Mouse (Mus musculus) right cerebral cortex, postnatal 25 days (tissue): ENCODE measurements around the gene Rsph3a.

ENCODE experiments used
- DNase-seq: peaks from one replicate; pipeline ENCODE4 v3.0.0; 2022

Gene Rsph3a

DNA sequence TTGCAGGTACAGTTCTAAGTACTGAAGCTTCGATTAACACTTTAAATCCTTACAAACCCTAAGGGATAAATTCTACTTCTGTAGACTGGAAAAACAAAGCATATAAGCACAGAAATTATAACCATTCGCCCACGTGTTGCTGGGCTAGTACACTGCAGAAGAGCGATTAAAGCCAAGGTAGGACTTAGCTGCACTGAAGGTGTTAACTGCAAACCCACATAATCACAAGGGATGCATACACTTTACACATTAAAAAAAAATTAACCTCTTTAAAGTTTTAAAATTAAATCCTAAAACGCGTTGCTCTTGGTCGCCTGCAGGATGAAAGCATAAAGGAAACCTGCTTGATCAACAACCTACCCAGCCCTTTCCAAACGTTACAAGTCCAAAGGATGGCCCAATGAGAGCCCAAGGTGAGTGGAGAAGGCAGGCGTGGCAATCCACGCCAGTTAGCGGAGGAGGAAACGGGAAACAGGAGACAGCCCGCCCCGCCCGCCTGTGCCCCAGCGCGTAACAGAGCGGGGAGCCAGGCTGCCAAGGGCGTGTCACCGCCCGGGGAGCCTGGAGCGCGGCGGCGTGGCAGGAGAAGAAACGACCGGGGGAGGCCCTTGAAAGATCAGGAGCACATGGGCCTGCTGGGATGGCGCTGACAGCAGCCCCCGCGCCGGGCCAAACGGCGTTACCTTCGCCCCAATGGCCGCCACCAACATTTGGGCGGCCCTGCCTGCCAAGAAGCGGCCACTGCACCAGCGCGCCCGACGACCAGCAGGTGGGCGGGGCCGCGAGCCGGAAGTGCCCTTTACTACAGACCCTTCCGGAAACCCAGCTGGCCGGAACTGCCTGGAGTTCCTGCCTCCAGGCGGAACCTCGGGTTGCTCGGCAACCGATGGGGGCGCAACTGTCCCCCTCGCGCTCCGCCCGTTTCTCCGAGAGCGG lies at the start of gene Rsph3a:
Rsph3a (plus strand) TSS at position 498 of the 936 bp plus-strand sequence.
- DNase-seq = peak; percentile 83

DNA sequence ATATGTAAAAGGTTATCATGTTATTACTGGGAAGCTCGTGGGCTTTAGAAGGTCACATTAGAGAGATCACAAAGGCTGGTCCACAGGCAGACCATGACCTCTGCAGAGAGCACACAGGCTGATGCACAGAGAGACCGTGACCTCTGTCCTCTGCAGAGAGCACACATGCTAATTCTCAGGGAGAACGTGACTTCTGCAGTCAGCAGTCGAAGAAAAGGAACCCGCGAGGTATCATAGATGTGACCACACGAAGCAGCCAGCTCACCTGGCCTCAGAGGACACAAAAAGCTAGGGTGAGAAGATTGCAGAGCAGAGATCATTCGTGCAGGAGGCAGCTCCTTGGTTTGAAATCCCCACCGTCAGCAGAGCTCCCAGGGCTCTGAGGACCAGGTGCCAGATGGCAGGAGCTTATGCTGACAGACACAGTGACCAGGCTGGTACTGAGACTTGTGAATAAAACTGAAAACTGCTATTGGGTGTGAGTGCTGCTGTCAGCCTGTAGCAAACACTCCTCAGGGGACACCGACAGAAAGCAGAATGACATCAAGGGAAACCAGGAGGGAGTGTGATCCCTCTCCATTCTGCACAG lies 49.3 kb upstream of the Rsph3a start:
- DNase-seq = no peak

DNA sequence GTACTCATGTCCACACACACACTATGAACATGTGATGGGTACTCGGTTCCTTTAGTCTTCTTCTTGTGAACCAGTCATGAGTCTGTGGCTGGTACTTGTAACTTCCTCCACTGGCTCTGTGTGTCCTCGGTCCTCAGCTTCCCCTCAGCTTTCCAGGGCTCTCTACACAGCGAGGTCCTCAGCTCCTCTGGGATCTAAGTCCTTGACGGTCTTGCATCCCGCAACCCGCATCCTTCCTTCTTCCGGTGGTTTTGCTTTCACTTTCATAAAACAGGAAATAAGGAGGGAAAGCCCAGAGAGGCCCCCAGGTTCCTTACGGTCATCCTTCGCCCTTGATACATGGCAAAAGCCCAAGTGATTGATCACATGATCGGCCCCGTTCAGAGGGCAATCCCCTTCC lies 48.3 kb upstream of the Rsph3a start:
- DNase-seq = no peak

- no peak for DNase-seq
Measured at GRCm38 (mm10) chr17:7897756-7898155, 47.7 kb upstream of the Rsph3a start.

DNA sequence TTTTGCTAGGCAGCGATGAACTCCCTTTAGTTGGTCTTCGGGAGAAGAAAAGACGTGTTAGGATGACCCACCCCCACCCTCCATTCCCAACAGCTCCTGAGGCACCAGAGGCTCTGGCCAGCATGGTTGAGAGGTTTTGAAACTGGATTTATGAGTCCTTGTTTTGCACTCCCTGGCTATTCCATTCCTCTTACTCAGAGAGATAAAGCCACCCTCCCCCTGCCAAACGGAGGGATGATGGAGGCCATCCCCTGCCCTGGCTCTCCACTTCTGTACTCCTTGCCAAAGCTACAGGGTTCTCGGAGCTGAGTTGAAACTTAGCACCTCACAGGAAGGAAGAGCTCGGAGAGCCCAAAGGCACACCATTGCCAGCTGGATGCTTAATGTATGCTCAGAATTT lies 46.2 kb upstream of the Rsph3a start:
- DNase-seq = no peak

GRCm38 (mm10) chr17:7899961-7900360 lies 45.5 kb upstream of the Rsph3a start:
- no peak for DNase-seq

DNA sequence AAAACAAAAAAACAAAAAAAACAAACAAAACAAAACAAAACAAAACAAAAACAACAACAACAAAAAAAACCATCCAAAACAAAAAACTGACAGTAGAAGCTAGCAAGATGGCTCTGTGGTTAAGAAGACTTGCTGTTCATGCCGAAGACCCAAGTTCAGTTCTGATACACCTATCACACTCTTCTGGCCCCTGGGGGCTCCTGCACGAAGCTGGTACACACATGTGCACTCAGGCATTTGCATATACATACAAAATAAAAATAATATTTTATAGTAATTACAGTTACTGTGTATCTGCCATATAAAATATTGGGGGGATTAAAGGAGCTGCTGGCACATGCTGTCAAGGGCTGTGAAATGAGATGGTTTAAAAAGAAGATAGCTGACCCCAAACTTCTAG lies 43.9 kb upstream of the Rsph3a start:
- DNase-seq = no peak

- DNase-seq = no peak
Measured at GRCm38 (mm10) chr17:7902362-7902761, 43.1 kb upstream of the Rsph3a start.

DNA sequence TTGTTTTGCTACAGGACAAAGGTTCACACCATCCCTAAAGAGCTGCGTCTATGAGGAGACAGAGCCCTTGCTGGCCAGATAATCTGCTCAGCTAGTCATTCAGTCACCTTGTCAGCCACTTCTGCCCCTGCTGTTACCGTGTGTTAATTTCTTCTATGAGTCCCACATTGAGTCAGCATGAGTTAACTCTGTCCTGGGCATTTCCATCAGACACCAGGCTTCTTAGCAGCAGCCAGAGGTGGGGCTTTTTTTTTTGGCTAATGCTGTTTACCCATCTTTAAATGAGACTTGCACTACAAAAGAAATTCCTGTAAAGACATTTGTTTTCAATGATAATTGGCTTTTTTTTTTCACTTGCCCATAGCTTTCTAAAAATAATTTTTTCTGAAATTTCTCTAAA lies 40.4 kb upstream of the Rsph3a start:
- no peak for DNase-seq

DNA sequence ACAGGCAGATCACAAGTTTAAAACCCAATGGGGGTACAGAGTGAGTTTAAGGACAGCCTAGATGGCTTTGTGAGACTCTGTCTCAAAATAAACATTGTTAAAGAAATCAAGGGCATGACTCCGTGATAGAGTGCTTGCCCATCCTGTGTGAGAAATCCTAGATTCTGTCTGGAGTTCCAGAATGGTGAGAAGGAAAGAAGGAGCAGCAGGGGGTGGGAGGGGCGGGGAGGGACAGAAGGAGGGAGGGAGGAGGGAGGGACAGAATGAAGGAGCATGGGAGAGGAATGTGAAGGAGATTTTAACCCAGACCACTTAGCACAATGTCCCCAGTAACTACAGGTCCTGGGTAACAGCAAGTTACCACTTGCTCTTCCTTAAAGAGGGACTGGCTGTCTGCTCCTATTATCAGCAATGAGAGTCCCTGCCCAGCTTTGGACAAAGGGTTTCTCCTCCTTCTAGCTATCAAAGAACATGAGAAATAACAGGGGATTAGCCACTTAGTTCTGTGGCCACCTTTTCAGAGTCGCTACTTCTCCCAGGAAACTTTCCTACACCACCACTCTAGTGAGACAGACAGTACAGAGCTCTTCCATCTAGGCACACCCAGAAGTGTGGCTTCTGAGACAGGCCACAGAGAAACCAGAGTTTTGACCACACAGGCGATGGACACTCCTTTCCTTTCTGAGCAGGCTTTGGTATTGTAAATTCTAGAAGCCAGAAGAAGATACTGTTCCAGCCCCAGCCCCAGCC lies 39.3 kb upstream of the Rsph3a start:
- no peak for DNase-seq

DNA sequence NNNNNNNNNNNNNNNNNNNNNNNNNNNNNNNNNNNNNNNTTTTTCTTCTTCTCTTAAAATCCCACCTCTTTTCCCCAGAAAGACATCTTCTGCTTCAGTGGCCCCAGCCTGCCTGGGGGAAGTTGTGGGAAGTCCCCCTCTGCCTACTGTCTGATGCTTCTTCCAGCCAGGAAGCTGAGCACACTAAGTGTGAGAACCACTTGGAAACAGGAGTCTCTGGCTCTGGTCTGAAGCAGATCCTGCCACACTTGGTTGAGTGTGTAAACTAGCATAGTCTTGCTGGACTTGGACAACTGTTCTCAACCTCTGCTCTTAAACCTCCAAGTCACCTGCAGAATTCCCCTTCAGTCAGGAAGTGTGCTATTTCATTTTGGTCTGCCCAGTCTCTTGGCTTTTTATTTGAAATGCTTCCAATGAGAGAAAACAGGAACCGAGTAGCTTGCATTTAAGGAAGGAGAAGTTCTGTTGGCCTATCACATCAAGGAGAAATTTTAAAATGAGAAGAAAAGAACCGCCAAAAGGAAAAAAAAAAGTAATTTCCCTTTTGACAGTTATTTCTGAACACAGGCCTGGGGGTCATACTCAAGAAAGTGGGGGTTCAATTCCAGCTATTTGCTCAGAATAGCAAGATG lies 30.7 kb upstream of the Rsph3a start:
- DNase-seq = no peak

- DNase-seq = no peak
Measured at GRCm38 (mm10) chr17:7915791-7916190, 29.6 kb upstream of the Rsph3a start.

GRCm38 (mm10) chr17:7916782-7917574 lies 28.4 kb upstream of the Rsph3a start:
- DNase-seq = no peak

- DNase-seq = no peak
Measured at GRCm38 (mm10) chr17:7918355-7918754, 27.1 kb upstream of the Rsph3a start.

DNA sequence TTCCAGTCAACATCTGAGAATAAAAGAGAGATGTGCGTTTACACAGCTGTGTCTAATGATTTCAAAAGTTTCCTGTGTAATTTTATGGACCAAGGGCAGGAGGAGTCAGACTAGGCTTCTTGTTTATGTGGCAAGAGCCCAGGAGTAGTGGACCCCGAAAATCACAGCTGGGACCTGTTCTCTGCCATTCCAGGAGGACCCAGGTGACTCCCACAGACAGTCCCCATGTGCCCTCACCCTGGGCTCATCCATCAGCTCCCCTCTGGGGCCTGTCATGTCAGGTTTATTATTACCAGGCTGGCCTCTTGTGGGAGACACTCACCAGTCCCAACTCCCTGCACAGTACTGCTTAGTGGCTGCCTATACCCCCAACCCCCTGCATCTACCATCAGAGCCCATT lies 26.2 kb upstream of the Rsph3a start:
- no peak for DNase-seq

- no peak for DNase-seq
Measured at GRCm38 (mm10) chr17:7922564-7922963, 22.9 kb upstream of the Rsph3a start.

DNA sequence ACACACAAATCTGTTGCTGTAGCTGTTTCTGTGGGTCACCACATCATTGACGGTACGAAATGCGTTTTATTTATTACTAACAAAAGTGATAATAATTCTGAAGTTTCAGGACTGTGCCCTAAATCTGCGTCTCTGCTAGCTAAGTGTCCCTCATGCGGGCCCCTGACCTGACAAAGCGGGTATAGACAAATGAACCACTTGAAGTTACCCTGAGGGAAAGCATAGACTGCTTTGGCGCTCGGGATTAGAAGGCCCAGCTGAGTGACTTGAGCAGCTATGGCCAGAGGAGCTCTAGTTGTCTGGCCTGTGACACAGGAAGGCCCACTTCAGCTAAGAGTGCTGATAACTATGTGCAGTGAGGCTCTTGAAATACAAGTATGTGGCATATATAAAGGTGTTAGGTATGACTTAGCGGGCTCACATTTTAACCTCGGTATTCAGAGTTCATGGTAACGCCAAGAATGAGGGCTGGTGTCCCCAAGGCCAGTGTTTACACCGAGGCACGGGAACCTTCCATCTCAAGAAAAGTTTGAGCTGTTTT lies 21.2 kb upstream of the Rsph3a start:
- DNase-seq = no peak

GRCm38 (mm10) chr17:7925413-7926160 lies 19.8 kb upstream of the Rsph3a start, which contains the start of gene Tagap:
TSS of gene Tagap (plus strand) at chr17:7926000.
- DNase-seq = no peak

GRCm38 (mm10) chr17:7927582-7928535 lies 17.6 kb upstream of the Rsph3a start:
- peak; percentile 37 for DNase-seq

DNA sequence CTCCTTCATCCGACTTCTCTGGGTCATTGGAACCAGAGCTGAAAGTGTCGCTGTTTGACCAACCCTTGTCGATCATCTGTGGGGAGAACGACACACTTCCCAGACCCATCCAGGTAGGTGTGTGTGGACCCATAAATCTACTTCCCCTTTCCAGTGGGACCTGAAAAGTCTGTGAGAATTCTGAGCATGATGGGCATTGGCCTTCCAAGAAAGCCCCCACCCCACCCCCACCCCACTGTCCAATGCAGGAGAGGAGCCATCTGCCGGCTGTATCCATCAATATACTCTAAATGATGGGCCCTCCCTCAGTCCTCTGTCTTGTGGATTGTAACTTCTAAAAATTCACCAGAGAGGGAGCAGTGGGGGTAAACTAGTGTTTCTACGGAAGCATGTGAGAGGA lies 16.8 kb upstream of the Rsph3a start:
- DNase-seq = no peak
